Mouse (Mus musculus) ES-Bruce4 (cell line): ENCODE data around the gene Zmym6. TPM values are rescaled to one million over a fixed set of nuclear protein-coding genes. Genes with fewer than 3 reads are reported as not detected.

ENCODE experiments used
- H3K27ac ChIP-seq: 2 replicates; pipeline ENCODE4 v1.5.1; 2012; ENCODE audit warnings: low read length, inconsistent platforms; ENCODE audit not compliant: insufficient read depth
- H3K27me3 ChIP-seq: 2 replicates; pipeline ENCODE4 v1.6.1; 2012; ENCODE audit warnings: mild to moderate bottlenecking, low read length, inconsistent platforms; ENCODE audit not compliant: control insufficient read depth, poor library complexity, insufficient read depth, severe bottlenecking
- H3K36me3 ChIP-seq: 2 replicates; pipeline ENCODE4 v1.6.1; 2012; ENCODE audit warnings: inconsistent platforms, mild to moderate bottlenecking, low read length, moderate library complexity; ENCODE audit not compliant: control insufficient read depth, poor library complexity, insufficient read depth, severe bottlenecking
- H3K4me1 ChIP-seq: one replicate; pipeline ENCODE4 v1.8.1; 2011; ENCODE audit warnings: low read length; ENCODE audit not compliant: control insufficient read depth, insufficient read depth
- H3K4me3 ChIP-seq: 2 replicates; pipeline ENCODE4 v1.5.1; 2011; ENCODE audit warnings: low read depth, mild to moderate bottlenecking, low read length
- H3K9ac ChIP-seq: 2 replicates; pipeline ENCODE4 v1.6.1; 2012; ENCODE audit warnings: low read depth, mild to moderate bottlenecking, inconsistent platforms; ENCODE audit not compliant: poor library complexity, severe bottlenecking
- H3K9me3 ChIP-seq: replicated peaks from 2 replicates; pipeline ENCODE4 v1.6.1; 2012; ENCODE audit warnings: mild to moderate bottlenecking, low read length, inconsistent platforms; ENCODE audit not compliant: control insufficient read depth, poor library complexity, insufficient read depth, severe bottlenecking
- CTCF ChIP-seq: IDR thresholded peaks from one replicate; pipeline ENCODE4 v1.8.1; 2011; ENCODE audit warnings: low read depth, low read length
- EP300 ChIP-seq: IDR thresholded peaks from 2 replicates; pipeline ENCODE4 v1.6.1; 2011; ENCODE audit warnings: low read depth, low read length; ENCODE audit not compliant: insufficient read depth
- POLR2A ChIP-seq: IDR thresholded peaks from one replicate; pipeline ENCODE4 v1.8.1; 2011; ENCODE audit warnings: low read length; ENCODE audit not compliant: insufficient read depth
- polyA plus RNA-seq: library from polyadenylated mRNA; stranded (reverse); fragments of >200 nt; gene quantifications from 2 replicates; pipeline ENCODE4 v1.2.4, GENCODE M21; 2011; ENCODE audit warnings: low read depth; ENCODE audit not compliant: missing spikeins, insufficient read depth, insufficient read length

The Zmym6 gene
- polyA plus RNA-seq, 1 experiment, result 33.7 TPM

DNA sequence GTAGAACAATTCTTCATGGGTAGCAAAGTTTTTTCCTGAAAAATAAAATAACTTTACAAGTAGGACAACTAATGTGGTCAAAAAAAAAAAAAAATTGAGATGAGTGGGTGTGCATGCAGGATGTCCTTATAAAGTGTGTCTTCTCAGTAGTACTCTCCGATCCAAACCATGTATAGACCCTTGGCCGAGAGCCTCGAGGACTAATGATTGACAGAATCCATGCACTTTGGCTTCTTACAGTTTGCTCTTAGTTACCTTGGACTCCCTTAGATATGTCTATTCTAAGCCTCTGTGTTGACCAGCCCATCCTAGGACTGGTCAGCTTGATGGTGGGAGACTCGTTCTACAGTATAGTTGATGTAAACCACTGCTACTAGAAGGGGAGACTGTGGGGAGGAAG is 30.4 kb downstream of the Zmym6 start:
- H3K27me3 ChIP-seq, result no peaks in the 10 kb centered on the region
- H3K4me3 ChIP-seq, result no peak overlapping the region
- TF ChIP-seq POLR2A, result no peak
- TF ChIP-seq CTCF, result no peak
- TF ChIP-seq EP300, result no peak
- H3K4me1 ChIP-seq, result no peaks in the 10 kb centered on the region
- H3K9me3 ChIP-seq, result 0 out of 2 replicates have a peak, but pooled peaks cover 3% of the 10 kb centered on the region
- no peak overlapping the region for H3K27ac ChIP-seq
- H3K9ac ChIP-seq, result no peak overlapping the region
- H3K36me3 ChIP-seq, result peaks cover 2% of the 10 kb centered on the region

DNA sequence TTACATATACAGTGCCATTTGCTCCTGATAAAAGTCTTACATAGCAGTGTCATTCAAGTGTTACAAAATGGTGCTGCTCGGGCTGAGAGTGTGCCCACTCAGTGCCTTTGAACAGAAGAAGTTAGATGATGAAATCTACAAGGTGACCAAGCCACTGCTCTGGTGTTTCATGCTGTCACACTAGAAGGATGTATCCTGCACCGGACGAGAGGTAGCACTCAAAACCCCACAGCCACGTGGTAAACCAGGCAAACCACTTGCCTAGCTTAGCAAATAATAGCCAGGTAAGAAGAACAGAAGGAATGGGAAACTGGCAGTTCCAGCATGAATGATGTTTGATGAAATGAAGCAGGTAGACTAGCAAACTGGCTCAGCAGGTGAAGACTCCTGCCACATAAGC is 33.4 kb downstream of the Zmym6 start:
- Histone ChIP-seq H3K4me3 (no peak overlapping the region), H3K27ac (no peak overlapping the region), H3K36me3 (no peaks in the 10 kb centered on the region; the same call in none of the 2 replicates), H3K4me1 (no peaks in the 10 kb centered on the region), H3K9me3 (0 out of 2 replicates have a peak, but pooled peaks cover 3% of the 10 kb centered on the region), H3K9ac (no peak overlapping the region), H3K27me3 (no peaks in the 10 kb centered on the region)
- TF ChIP-seq EP300, result no peak
- TF ChIP-seq CTCF, result no peak
- TF ChIP-seq POLR2A, result no peak

- Histone ChIP-seq H3K9me3 (no peaks in the 10 kb centered on the region), H3K9ac (no peak within 1 kb of the TSS), H3K27ac (peak within 1 kb of the TSS; percentile 90), H3K36me3 (0 out of 2 replicates have a peak, but pooled peaks cover 2% of the 10 kb centered on the region), H3K4me3 (no peak within 1 kb of the TSS), H3K4me1 (no peaks in the 10 kb centered on the region), H3K27me3 (no peaks in the 10 kb centered on the region)
- TF ChIP-seq EP300, result no peak
- no peak for TF ChIP-seq POLR2A
- TF ChIP-seq CTCF, result no peak
Measured at GRCm38 (mm10) chr4:127123391-127123790, 46.2 kb downstream of the Zmym6 start, which contains the start of gene Tmem35b. TSS of gene Tmem35b (plus strand) at chr4:127123691.

GRCm38 (mm10) chr4:127124331-127124730 is 47.1 kb downstream of the Zmym6 start:
- Histone ChIP-seq H3K36me3 (0 out of 2 replicates have a peak, but pooled peaks cover 2% of the 10 kb centered on the region), H3K9ac (no peak overlapping the region), H3K9me3 (no peaks in the 10 kb centered on the region), H3K27me3 (no peaks in the 10 kb centered on the region), H3K27ac (peak overlapping the region; percentile 90), H3K4me1 (no peaks in the 10 kb centered on the region), H3K4me3 (no peak overlapping the region)
- TF ChIP-seq POLR2A (no peak), EP300 (0 out of 2 replicates have a peak, but pooled peaks have one; percentile 46)

DNA sequence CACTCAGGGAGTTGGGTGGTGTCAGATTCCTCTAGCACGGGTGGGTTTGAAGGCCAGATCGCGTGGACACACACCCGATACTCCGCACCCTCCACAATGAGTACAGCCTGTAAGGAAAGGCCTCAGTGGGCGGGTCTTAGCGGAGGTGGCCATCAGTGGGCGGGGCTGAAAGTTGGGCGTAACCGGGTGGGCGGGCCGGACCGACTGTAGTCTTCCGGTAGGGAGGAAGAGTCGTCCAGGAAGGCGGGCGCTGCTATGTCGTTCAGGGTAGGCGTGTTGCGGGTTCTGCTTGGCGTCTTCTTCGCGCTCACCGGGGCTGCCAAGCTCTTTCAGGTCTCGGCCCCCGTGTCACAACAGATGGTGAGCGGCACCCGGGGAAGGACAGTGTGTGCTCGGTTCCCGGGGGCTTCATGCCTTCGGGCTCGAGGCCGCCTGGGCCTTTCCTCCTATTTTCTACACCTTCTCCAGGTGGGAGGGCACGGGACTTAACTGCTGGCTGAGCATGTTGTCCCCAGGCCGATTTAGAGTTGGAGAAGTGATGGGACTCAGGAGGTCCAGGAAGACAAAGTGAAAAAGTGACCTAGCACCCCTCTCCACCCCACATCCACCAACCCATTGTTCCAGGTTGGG is 48.8 kb downstream of the Zmym6 start:
- Histone ChIP-seq H3K27me3 (no peaks in the 10 kb centered on the region), H3K9ac (peak overlapping the region; percentile 34), H3K36me3 (0 out of 2 replicates have a peak, but pooled peaks cover 2% of the 10 kb centered on the region), H3K27ac (0 out of 2 replicates have a peak overlapping the region, but pooled peaks have one; percentile 5), H3K4me1 (no peaks in the 10 kb centered on the region), H3K9me3 (no peaks in the 10 kb centered on the region), H3K4me3 (peak overlapping the region; percentile 73)
- no peak for TF ChIP-seq EP300
- TF ChIP-seq POLR2A, result no peak
- no peak for TF ChIP-seq CTCF

GRCm38 (mm10) chr4:127134687-127135086 is 57.5 kb downstream of the Zmym6 start:
- H3K9me3 ChIP-seq, result no peaks in the 10 kb centered on the region
- no peaks in the 10 kb centered on the region for H3K36me3 ChIP-seq
- H3K27me3 ChIP-seq, result no peaks in the 10 kb centered on the region
- H3K4me1 ChIP-seq, result peaks cover 6% of the 10 kb centered on the region
- H3K4me3 ChIP-seq, result no peak overlapping the region
- TF ChIP-seq CTCF (no peak), EP300 (no peak), POLR2A (no peak)
- no peak overlapping the region for H3K27ac ChIP-seq
- H3K9ac ChIP-seq, result no peak overlapping the region
